Mouse (Mus musculus) G1E (cell line): ENCODE results near the gene Angpt4.

Experiments
- CTCF ChIP-seq: IDR thresholded peaks from 2 replicates; pipeline ENCODE4 v1.5.1; 2012; ENCODE audit warnings: low read depth, low read length, inconsistent platforms, mixed read lengths
- GATA1 ChIP-seq: IDR thresholded peaks from 2 replicates; pipeline ENCODE4 v1.6.1; 2012; ENCODE audit warnings: borderline replicate concordance, low read length, inconsistent platforms, mixed read lengths
- POLR2AphosphoS5 ChIP-seq: IDR thresholded peaks from 2 replicates; pipeline ENCODE4 v1.6.1; 2012; ENCODE audit warnings: low read depth, low read length, inconsistent platforms; ENCODE audit not compliant: insufficient replicate concordance

- TF ChIP-seq CTCF, result no peak
- no peak for TF ChIP-seq GATA1
- TF ChIP-seq POLR2AphosphoS5, result no peak
Measured at GRCm38 (mm10) chr2:151982476-151982875, 71.5 kb downstream of the Angpt4 start.
